Mouse (Mus musculus) thymus, postnatal 0 days (tissue): Measurements from ENCODE around the gene Ush1c. TPM values are rescaled to one million over a fixed set of nuclear protein-coding genes. Genes with fewer than 3 reads are reported as not detected.

ENCODE experiments used
- DNase-seq: peaks from one replicate; pipeline ENCODE4 v3.0.0-alpha.2; 2015; ENCODE audit warnings: low spot score
- polyA plus RNA-seq: library from polyadenylated mRNA; unstranded; fragments of >200 nt; fragmentation: Nextera tagmentation; extraction: Ambion mirVana; gene quantifications from 2 replicates; pipeline ENCODE4 v1.2.1, GENCODE M21; 2015

The Ush1c gene
- polyA plus RNA-seq: 0.32 and 0.46 TPM in 2 replicates

DNA sequence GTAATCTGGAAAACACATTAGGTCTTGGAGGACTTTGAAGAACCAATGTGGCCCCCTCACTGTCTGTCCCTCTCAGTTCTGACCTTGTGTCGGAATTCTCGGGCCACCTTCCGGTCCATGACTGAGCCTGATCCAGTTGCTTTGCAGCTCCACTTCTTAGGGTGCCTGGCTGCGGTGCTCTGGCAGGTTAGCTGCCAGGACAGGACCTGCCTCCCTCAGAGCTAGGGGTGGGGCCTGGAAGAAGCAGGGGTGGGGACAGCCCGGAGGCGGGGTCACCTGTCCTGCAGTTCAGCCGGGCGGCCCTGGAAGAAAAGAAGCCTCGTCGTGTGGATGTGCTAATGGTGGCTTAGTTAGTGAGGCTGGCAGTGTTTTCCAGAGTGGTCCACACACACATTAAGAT is at the start of gene Ush1c:
Gene Ush1c (minus strand): TSS at position 158 of the 400 bp plus-strand sequence.
- DNase-seq: no peak

DNA sequence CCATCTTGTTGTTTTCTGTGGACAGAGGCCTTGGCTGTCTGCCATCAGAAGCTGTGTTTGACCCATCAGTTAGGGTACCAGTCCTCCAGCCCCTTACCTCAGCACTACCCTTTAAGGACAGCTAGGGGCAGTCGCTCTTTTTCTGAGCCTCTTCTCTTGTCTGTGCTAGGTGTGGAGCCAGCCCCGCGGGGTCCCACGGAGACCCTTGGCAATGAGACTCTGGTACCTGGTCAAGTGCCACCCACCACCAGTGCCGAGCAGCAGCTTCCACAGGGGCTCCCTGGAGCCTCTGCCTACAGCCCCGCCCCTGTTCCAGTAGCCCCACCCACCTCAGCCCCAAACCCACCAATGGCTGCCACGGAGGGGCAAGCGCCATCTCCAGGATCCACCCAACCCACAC is 48.7 kb upstream of the Ush1c start:
- DNase-seq: no peak

DNA sequence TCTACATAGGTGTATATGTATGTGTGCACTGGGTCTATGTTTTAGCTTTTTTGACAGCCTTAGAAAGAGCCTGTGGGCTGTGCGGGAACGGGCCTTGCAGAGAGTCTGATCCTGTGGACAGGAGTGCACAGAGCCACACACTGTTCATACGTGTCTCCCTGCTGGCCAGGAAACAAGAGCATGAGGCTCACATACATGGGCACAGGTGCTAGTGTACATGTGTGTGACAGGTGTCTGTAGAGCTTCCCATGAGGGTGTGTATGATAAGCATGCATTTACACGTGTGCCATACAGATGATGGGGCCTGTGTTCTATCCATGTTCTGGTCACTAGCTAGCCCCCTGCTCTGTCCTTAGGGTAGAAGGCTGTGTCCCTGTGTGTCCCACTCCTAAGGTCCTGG is 48.1 kb upstream of the Ush1c start:
- DNase-seq: no peak

DNA sequence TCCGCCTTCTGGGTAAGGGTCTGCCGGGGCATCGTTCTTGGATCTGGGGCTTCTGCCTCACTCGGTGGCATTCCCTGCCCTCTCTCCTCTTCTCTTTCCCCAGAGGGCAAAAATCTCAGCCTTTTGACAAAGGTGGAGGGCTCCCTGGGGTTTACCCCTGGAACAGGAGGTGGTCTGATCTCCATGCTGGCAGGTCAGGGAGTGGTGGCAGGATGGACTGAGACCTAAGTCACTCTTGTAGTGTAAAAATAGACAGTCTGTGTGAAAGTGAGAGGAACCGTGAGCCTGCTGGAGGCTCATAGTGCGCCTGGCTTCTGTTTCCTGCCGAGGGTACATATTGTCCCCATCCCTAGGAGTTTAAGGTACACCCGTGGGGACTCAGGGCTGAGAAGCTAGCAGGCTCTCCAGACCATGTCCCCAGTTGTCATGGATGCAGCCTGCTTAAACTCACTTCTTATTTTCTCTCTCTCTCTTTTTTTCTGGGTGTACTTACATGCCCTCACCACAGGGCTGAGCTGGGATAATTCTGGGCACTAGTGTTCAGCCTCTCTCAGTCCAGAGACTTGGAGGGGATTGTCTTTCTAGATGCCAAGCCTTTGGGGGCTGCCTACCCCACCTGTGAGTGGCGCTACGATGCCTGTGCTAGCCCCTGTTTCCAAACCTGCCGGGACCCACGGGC is 47.0 kb upstream of the Ush1c start:
- no peak for DNase-seq

DNA sequence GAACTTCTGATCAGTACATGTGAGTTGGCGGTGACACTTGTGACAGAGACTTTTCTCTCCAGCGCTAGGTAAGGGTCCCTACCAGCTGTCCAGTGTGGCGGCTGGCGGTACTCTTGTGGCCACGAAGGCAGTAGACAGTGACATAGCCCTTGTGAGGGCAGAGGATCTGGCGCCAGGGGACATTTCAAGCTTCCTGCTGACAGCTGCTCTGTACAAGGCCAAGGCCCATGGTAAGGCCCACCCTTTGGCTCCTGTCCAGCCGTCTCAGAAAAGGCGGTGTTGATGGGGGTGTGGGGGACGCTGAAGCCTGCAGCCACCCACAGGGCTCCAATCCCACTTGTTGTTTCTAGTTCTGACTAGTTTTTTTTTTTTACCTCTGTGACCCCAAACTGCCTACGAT is 45.4 kb upstream of the Ush1c start:
- DNase-seq: no peak

DNA sequence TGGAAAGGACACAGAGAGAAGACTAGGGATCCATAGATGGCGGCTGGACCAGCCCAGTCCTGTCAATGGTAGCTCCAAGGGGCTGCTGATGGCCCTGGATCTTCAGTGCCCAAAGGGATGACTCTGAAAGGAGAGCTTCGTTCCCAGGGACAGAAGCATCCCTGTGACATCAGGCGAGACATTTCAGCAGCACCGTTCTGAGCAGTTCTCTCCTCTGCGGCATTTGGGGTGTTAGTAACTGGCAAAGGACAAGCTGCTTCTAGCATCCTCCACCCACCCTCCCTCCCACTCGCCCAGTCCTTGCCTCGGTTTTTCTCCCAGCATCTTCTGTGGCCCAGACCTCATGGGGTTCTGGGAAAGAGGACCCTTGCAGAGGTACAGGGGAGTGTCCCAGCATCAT is 44.0 kb upstream of the Ush1c start:
- no peak for DNase-seq

DNA sequence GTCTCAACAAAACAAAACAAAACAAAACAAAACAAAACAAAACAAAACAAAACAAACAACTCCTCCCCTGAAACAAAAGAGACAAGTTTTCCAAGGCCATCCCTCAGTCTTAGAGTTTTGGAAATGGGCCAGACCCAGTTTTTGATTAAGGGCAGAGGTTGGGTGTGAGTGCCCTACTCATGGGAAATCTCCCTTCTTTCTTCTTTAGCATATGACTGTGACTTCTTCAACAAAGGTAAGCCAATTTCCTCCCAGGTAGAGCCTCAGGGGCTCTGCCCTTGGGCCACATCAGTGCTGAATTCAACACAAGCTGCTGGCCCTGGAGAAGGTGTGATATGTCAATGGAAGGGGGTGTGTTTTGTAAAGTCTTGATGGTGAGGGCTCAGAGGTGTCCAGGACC is 42.6 kb upstream of the Ush1c start:
- no peak for DNase-seq

DNA sequence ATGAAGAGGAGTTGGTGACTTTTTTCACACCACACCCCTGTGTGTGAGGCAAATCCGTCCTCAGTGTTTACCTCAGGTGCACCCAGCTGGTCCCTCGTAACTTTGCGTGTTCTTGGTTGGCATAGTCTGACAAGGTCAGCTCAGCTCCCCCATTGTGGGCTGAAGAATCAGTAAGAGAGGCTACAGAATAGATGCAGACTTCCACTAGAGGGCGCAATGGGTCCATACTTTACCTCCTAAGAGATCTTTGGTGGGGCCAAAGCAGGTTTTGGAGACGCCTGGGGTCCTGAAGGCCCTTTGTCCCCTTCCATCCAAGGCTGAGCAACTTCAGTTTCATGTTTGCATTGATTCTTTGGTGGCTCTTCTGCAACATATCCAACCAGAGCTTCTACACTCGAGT is 41.6 kb upstream of the Ush1c start:
- peak; percentile 68 for DNase-seq

DNA sequence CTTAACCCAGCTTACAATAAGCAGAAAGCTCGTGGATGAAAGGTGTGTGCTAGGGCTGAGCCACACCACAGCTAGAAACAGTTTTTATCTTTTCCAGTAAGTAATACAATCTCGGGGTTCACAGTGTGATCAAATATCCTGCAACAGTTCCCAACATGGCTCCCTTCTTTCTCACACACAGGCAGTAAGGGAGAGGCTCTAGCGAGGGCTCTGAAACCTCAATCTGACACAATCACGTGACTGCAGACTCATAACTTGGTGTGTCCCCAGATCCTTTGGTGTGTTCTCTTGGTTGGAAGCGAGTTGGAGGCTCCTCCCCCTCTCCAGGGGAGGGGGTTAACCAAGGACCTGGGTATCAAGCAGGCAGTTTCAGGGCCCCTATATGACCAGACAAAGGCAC is 37.9 kb upstream of the Ush1c start:
- DNase-seq: no peak

DNA sequence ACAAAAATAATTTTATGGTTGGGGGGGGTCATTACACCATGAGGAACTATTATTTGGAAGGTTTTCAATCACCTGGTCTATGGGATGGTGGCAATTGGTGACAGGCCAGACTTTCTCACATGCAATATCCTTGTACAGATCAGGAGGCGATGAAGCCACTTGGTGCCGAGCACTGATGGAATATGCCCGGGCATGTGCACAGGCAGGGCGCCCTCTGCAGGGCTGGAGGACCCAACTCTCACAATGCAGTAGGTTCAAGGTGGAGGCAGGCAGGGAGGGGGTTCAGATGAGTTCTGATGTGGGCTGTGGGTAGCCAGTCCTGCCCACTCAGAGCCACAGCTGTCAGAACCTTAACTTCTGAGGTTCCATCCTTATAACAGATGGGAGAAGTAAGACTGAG is 13.5 kb upstream of the Ush1c start:
- no peak for DNase-seq

DNA sequence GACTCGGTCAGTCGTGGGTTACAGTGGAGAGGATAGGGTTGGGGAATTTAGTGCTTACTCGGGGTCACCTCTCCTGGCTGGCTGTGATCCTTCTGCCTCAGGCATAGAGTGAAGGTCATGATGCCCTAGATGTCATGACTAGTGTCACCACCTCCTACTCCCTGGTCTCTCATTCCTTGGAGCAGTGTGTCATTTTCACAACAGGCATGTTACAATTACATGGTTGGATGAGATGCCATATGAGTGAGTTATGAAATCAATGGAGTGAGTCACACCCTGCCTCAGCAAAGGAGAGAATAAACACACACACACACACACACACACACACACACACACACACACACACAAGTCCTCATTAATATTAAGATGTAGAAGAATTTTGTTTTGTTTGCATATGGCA is 9.3 kb upstream of the Ush1c start:
- DNase-seq: no peak

DNA sequence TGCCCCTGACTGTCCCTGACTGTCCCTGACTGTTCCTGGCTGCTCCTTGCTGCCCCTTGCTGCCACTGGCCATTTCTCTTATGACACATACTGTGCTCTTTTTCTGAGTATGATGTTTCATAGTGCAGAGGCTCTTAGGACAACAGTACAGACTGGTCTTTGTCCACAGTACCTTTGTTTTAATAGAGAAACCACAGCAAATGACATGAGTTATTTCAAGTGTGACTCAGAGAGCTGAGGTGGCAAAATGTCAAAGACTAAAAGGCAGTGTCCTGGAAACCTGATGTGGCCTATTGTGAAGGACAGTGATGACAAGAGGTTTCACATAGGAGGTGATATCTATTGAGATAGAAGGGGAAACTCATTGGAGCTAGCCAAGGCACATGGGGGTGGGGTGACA is 8.6 kb upstream of the Ush1c start:
- DNase-seq: no peak

DNA sequence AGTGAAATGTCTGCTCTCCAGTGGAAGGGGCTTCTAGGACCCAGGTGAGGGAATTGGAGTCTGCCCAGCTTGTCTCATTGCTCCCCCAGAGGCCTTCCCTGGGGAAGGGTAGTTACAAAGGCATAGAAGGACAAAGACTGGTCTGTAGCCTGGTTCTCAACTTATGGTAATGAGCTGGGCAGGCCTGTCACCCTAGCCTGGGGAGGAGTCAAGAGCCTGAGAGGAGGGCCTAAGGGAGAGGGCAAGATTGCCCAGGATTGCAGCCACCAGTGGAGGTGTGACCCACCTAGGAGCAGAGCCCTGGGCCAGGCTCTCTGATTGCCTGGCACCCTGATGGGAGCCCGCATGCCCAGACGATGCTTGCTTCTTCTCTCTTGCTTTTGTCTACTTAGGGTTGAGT is 2.4 kb upstream of the Ush1c start, which contains the start of gene Otog:
Gene Otog (plus strand): TSS at position 292 of the 400 bp plus-strand sequence.
- DNase-seq: no peak

DNA sequence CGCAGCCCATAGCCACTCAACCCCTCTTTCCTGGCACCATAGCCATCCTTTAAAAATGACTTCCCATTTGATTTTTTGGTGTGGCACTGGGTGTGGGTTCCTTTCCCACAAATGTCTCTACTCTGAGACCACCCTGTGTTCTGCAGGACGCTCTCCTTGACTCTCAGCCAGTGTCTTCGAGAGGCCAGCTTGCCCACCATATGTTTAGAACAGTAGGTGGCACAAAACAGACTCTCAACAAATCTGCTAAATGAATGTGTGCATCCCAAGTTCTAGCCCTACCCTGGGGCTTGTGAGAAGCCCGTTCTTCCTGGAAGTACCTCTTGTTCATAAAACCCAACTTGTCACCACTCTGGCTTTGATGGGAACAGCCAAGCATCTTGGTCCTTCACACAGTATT is 1.8 kb upstream of the Ush1c start:
- no peak for DNase-seq

DNA sequence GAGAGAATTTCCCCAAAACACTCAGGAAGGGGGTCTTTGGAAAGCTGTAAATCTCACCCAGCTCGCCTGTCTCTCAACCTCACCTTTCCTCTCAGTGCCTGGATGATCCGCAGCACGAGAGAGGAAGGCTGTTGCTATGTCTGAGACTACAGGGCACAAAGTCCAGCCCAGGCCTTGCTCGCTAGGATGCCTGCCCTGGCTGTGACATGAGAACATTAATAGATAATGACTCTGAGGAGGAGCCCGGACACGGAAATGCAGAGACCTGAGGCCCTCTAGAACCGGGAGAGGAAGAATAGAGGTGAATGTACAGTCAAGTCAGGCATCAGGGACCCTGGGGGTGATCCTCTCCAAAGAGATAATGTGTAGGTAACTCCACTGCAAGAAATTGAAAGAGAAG is 1.1 kb downstream of the Ush1c start:
- no peak for DNase-seq

DNA sequence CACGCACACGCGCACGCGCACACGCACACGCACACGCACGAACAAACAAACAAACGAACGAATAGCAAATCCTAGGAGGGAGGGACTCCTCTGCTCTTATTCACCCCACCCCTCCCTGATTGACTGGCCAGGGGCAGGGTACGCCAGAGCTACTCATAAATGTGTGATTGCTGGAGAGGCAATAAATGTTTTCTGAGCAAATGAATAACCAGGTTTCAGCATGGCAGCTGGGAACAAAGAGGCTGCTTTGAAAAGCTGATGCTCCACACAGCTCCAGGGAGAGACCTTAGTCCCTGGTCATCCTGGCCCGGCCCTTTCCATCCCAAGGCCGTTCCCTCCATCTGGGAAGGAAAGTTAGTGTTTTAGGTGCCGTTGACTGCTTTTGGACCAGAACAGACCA is 1.9 kb downstream of the Ush1c start:
- DNase-seq: no peak

DNA sequence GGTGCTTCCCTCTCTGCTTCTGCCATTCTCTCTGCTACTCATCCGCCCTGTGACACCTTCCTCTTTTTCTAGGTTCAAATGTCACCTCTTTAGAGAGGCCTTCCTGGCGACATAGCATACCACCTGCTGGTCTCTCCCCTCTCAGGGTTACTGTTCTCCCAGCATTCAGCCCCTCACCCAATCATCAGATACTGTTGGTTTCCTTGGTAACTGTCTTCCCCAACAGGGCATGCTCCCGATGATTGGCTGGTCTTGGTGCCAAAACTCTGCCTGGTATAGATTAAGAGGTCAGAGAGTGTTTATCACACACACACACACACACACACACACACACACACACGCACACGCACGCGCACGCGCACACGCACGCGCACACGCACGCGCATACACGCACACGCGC is 2.4 kb downstream of the Ush1c start:
- DNase-seq: no peak

DNA sequence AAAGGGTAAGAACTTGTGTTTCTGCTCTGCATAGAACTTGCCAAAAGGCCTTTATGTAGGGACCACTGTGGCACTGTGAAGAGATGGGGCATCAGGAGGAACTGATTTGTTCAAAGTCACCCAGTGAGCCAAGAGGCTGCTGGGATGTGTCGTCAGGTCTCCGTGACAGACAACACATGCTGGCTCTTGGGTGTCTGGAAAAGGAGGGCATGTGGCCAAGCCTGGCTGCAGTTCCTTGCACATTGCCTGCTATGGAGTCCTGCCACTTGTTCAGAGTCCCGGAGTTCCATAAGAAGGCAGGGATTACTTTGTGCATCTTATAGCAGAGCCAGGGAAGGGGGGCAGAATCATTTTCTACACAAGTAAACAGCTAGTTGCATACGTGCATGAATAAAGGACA is 11.4 kb downstream of the Ush1c start:
- DNase-seq: no peak

DNA sequence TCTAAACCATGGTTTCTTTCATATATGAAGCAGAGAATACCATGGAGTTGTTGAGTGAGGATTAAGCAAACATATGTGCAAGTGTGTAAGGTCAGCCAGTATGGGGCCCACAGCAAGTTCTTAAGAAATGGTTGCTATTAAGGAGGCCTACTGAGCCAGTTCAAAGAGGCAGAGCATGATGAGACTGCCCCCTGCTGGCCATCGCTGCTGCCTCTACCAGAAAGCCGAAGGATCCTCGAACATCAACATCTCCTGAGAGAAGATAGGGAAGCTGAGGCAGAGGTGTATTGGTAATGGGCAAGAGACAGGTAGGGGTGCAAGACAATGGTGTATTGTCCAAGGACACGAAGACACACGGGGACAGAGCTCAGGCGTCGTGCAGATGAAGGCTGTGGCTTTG is 12.1 kb downstream of the Ush1c start:
- peak; percentile 27 for DNase-seq

DNA sequence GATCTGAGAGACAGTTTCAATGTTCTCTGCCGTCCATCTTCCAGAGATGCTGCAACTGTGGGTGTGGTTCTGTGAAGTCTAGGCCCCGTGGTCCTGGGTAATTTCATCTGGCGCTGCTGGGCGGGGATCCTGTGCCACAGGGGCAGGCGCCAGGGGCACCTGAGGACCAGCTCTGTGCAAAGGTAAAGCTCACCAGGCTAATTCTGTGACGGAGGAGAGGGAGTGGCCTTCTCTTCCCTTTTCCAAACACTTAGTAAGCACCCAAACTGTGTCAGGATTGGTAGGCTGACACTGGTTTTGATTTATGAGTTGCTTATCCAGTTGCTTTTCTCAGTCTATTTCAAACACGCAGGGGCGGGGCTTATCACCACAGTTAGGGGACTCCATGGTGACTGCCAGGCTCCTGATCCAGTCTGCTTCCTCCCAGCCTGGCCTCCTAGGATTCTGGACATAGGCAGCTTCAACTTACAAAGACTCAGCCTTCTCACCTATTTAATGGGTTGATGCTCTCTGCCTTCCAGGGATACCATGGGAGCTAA is 17.6 kb downstream of the Ush1c start:
- no peak for DNase-seq

DNA sequence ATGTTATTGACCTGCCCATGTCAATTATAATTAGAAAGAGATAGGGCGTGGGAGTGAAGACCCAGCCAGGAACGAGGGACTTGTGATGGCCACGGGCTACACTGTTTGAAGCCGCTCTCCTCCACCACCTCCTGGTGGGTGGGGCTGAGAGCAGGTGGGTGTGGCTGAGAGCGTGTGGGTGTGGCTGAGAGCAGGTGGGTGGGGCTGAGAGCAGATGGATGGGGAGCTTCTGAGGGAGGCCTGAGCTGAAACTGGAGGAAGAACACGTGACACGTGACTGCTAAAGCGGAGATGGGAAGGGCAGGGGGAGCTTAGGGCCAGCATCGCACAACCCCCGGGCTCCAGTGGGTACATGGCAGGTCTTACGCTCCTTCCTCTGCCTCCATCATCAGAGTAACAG is 19.9 kb downstream of the Ush1c start:
- peak; percentile 17 for DNase-seq

DNA sequence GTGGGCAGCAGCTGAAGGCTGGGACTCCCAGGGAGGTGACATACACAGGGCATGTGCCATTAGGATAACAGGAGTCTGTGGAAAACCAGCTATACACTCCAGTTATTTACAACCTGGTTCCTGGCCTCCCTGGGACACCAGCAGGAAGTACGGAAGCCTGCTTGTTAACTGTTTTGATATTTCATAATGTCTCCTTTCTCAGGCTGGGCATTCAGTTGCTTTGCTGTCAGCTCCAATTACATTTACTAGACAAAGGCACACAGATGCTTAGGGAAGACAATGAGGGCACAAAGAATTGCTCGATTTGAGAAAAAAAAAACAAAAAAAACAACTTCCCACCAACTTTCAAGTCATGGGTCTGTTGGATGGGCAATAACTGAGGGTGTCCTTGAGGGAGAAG is 21.8 kb downstream of the Ush1c start:
- DNase-seq: no peak

DNA sequence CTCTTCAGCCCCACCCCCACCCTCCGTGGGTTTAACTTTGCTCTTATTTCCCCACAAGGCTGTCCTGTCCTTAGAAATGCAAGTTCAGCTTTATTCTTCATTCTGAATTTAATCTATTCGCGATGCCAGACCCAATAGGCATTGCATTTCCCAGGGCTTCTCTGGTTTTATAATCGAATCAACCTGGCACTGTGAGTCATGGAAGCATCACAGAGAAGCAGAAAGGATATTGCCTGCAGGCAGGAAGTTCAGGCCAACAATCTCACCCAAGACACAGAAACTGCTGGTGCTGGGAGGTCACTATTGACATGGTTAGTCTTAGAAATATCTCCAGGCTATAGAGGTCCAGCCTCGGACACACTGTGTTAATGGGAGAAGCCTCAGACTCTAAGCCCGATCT is 28.0 kb downstream of the Ush1c start:
- no peak for DNase-seq

DNA sequence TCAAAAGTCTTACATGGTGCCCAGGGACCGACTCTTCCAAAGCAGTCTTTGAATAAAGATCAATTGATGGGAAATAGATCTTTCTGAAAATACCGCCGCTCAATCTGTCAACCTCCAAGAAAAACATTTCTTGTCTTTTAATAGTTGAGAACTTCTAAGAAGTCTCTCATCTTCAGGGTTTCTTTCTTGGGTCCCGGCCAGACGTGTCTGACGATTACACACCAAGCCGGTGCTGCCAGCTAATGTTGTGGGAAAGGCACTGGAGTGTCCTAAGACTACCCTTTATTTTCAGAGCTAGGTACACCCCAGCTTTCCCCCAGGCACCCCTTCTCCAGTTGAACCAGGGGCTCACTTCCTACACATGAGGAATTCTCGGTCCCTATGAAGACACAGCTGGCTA is 30.2 kb downstream of the Ush1c start:
- DNase-seq: no peak
